ENCODE assay signal across 8 mouse cellular contexts in genomic region chr12:50648176-50648670, GRCm38 (mm10). TPM values are rescaled to one million over a fixed set of nuclear protein-coding genes. Genes with fewer than 3 reads are reported as not detected.
DNase-seq lines count a peak whose midpoint lies in the region; ATAC-seq and TF ChIP-seq lines count a peak whose summit lies in the region.

No protein-coding gene starts in this region.

- H3K27me3 ChIP-seq in forebrain, embryonic 11.5 days (ENCODE audit: control insufficient read depth, insufficient read depth, low read length): no peaks in the 10 kb centered on the region
- H3K27me3 ChIP-seq in hindbrain, postnatal 0 days (ENCODE audit: insufficient read depth, low read length): no peaks in the 10 kb centered on the region

- in situ Hi-C loops in ES-E14 (cut with MboI; ENCODE audit: low sequenced_read_pairs in 2 of 2, unreplicated experiment in 2 of 2): no loop called here

- ATAC-seq in forebrain, embryonic 11.5 days (replicated peaks; ENCODE audit: low FRiP score): peak; percentile 70; the same call in 1 of the 2 replicates
- peak; percentile 27 for ATAC-seq in hindbrain, postnatal 0 days
- ATAC-seq in megakaryocyte progenitor cell, adult 5-6 weeks (replicated peaks; ENCODE audit: poor library complexity): 0 out of 2 replicates have a peak, but pooled peaks have one; percentile 17
- ATAC-seq in erythroid progenitor cell, adult 5-6 weeks (replicated peaks; ENCODE audit: low FRiP score, poor library complexity, severe bottlenecking): no peak

- no peak for TF ChIP-seq CTCF in hindbrain, postnatal 0 days (IDR thresholded peaks at IDR 0.05; ENCODE audit: low read depth)

- peak; percentile 38 to 45 for DNase-seq in heart, adult 18-20 months
- no peak for DNase-seq in heart, postnatal 25 days (ENCODE audit: low spot score)
- DNase-seq in ES-E14 (ENCODE audit: low read depth, low spot score): peak; percentile 16
- no peak for DNase-seq in forebrain, embryonic 11.5 days (ENCODE audit: low spot score)
- DNase-seq in hindbrain, postnatal 0 days (ENCODE audit: low spot score): peak; percentile 29
- no peak for DNase-seq in spleen, adult 18-20 months

- H3K27ac ChIP-seq in ES-E14 (ENCODE audit: insufficient read depth, low read depth, low read length, poor library complexity, severe bottlenecking): no peak overlapping the region
- 0 out of 2 replicates have a peak overlapping the region, but pooled peaks have one; percentile 31 for H3K27ac ChIP-seq in forebrain, embryonic 11.5 days (ENCODE audit: low read depth, low read length)
- H3K27ac ChIP-seq in hindbrain, postnatal 0 days: no peak overlapping the region

- H3K9me3 ChIP-seq in ES-E14 (ENCODE audit: control insufficient read depth, insufficient read depth, low read depth, low read length): no peaks in the 10 kb centered on the region
- H3K9me3 ChIP-seq in forebrain, embryonic 11.5 days (ENCODE audit: control insufficient read depth, low read length): no peaks in the 10 kb centered on the region
- no peaks in the 10 kb centered on the region for H3K9me3 ChIP-seq in hindbrain, postnatal 0 days (ENCODE audit: low read length)

- no peaks in the 10 kb centered on the region for H3K4me1 ChIP-seq in ES-E14 (ENCODE audit: control insufficient read depth in 2 of 2, insufficient read depth in 2 of 2, low read length in 2 of 2, poor library complexity in 1 of 2)
- no peaks in the 10 kb centered on the region for H3K4me1 ChIP-seq in forebrain, embryonic 11.5 days (replicated peaks; ENCODE audit: control insufficient read depth, insufficient read depth, low read length)
- H3K4me1 ChIP-seq in hindbrain, postnatal 0 days (ENCODE audit: insufficient read depth, low read length): peaks cover 7% of the 10 kb centered on the region; the same call in 1 of the 2 replicates

- H3K4me2 ChIP-seq in forebrain, embryonic 11.5 days (ENCODE audit: low read depth, low read length, severe bottlenecking): peak overlapping the region; percentile 85
- peak overlapping the region; percentile 98 for H3K4me2 ChIP-seq in hindbrain, postnatal 0 days (ENCODE audit: low read depth, low read length)

- no peaks in the 10 kb centered on the region for H3K36me3 ChIP-seq in ES-E14 (ENCODE audit: control insufficient read depth, insufficient read depth, low read length, poor library complexity, severe bottlenecking)
- H3K36me3 ChIP-seq in forebrain, embryonic 11.5 days (ENCODE audit: control insufficient read depth, insufficient read depth, low read length): no peaks in the 10 kb centered on the region
- H3K36me3 ChIP-seq in hindbrain, postnatal 0 days (ENCODE audit: insufficient read depth, low read length): no peaks in the 10 kb centered on the region

- H3K9ac ChIP-seq in ES-E14 (ENCODE audit: insufficient read depth, low read depth, low read length, poor library complexity, severe bottlenecking): peak overlapping the region; percentile 79
- peak overlapping the region; percentile 75 for H3K9ac ChIP-seq in forebrain, embryonic 11.5 days (ENCODE audit: low read length)
- peak overlapping the region; percentile 49 for H3K9ac ChIP-seq in hindbrain, postnatal 0 days (replicated peaks; ENCODE audit: low read length)

- H3K4me3 ChIP-seq in ES-E14 (ENCODE audit: insufficient read depth in 1 of 2, low read depth in 1 of 2, low read length in 2 of 2, poor library complexity in 1 of 2, severe bottlenecking in 1 of 2): peak overlapping the region; percentile 76 to 87
- peak overlapping the region; percentile 84 for H3K4me3 ChIP-seq in forebrain, embryonic 11.5 days (ENCODE audit: low read depth, low read length)
- peak overlapping the region; percentile 86 for H3K4me3 ChIP-seq in hindbrain, postnatal 0 days (ENCODE audit: low read length)

- intact Hi-C loops in heart, postnatal 25 days (cut with DNase I): loop anchor here (5.0 kb wide), 2 partner anchors 101 to 141 kb away; no protein-coding TSS in a partner anchor

- WGBS in forebrain, embryonic 11.5 days: under 1% methylated on average over 16 of the region's 16 CpGs
- WGBS in hindbrain, postnatal 0 days: 2% methylated on average over 16 of the region's 16 CpGs

TF ChIP-seq in ES-E14, 5 proteins besides CTCF, POLR2A, EP300 and RAD21:
- TF ChIP-seq MAFK (IDR thresholded peaks at IDR 0.05; ENCODE audit: insufficient read depth, low read depth, low read length): no peak
- TF ChIP-seq ZC3H11A (IDR thresholded peaks at IDR 0.05; ENCODE audit: borderline replicate concordance, low read depth, low read length): no peak
- TF ChIP-seq CHD2 (IDR thresholded peaks at IDR 0.05; ENCODE audit: low read depth, low read length): no peak
- no peak; the same call in 1 of the 2 replicates for TF ChIP-seq HCFC1 (IDR thresholded peaks at IDR 0.05; ENCODE audit: borderline replicate concordance, insufficient read depth, low read length)
- no peak for TF ChIP-seq ZNF384 (IDR thresholded peaks at IDR 0.05; ENCODE audit: low read depth, low read length)

RNA-seq across cellular contexts. Expression of gene Prkd1, which starts 0.7 kb away (rescaled TPM):
- total RNA-seq in heart, adult 18-20 months (2021): 1 to 10 TPM; 6.5 to 7.0 TPM
- total RNA-seq in heart, postnatal 25 days (2021): 1 to 10 TPM; 7.5 to 8.6 TPM
- total RNA-seq in ES-E14 (2012; rRNA removed): 1.5 and 3.0 TPM in 2 replicates
- 8.1 and 8.5 TPM in 2 replicates for polyA plus RNA-seq in forebrain, embryonic 11.5 days (2014; fragmentation: Nextera tagmentation; extraction: Ambion mirVana)
- 5.3 and 5.5 TPM in 2 replicates for total RNA-seq in hindbrain, postnatal 0 days (2014; rRNA removed)
- 2.0 and 2.6 TPM in 2 replicates for polyA plus RNA-seq in hindbrain, postnatal 0 days (2015; fragmentation: Nextera tagmentation; extraction: Ambion mirVana)
- not detected in 2 replicates for total RNA-seq in megakaryocyte progenitor cell, adult 5-6 weeks (2015)
- not detected in 2 replicates for total RNA-seq in megakaryocyte progenitor cell, adult 5-6 weeks (2017)
- total RNA-seq in erythroid progenitor cell, adult 5-6 weeks (2015; ENCODE audit: low replicate concordance): not detected in 2 replicates
- total RNA-seq in erythroid progenitor cell, adult 5-6 weeks (2017; ENCODE audit: low replicate concordance): not detected in 2 replicates

Comparison
In these comparisons a context has a peak if more than half of its experiments do, and no peak if none do; other contexts are left out.
1. DNase-seq: peak in heart, adult 18-20 months (2 of 2), ES-E14 (single experiment) and hindbrain, postnatal 0 days (single experiment); none in heart, postnatal 25 days (single experiment), forebrain, embryonic 11.5 days (single experiment) and spleen, adult 18-20 months (0 of 2).
2. Peak in every context shown above with its lines, with median percentiles within 50 percentile points of each other: H3K4me3 ChIP-seq and H3K9ac ChIP-seq.